Mouse (Mus musculus) small intestine, adult 2 months (tissue): ENCODE data around the gene Parm1.

Source experiments
- CTCF ChIP-seq: fragments of 200-500 bp; IDR thresholded peaks from 2 replicates; pipeline ENCODE4 v1.5.1; 2012; ENCODE audit warnings: low read depth, mild to moderate bottlenecking, control low read depth, inconsistent platforms, low read length, moderate library complexity, mixed read lengths; ENCODE audit not compliant: insufficient replicate concordance, insufficient read length; ENCODE audit errors: extremely low read depth
- POLR2A ChIP-seq: fragments of 200-500 bp; IDR thresholded peaks from 2 replicates; pipeline ENCODE4 v1.6.1; 2012; ENCODE audit warnings: low read depth, mild to moderate bottlenecking, control low read depth, inconsistent platforms, low read length, moderate library complexity

DNA sequence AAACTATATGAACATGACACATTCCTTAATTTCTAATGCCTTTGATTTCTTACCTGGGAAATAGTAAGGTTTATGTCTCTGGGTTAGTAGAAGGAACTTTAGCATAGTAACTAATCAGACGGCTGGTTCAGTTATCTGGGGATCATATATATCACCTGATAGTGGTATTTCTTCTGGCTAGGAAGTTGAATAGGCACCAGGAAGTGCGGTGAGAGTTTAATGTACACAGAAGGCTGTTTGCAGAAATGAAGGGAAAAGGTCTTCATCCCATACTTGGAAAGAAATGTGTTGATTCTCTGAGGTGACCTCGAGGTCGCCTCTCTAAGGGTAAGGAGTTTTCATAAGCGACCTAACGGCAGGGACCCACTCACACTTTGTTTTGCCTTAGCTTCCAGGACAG, 338 bp upstream of the Parm1 start:
- TF ChIP-seq CTCF = no peak
- TF ChIP-seq POLR2A = no peak
